Mouse (Mus musculus) layer of hippocampus, postnatal 36 days (tissue): ENCODE data around the gene Rbl1. TPM values are rescaled to one million over a fixed set of nuclear protein-coding genes. Genes with fewer than 3 reads are reported as not detected.

ENCODE experiments used
- DNase-seq, 2 experiments: peaks; one replicate each; pipeline ENCODE4 v3.0.0; 2022
- total RNA-seq, 2 experiments: library from RNA; stranded (reverse); gene quantifications; 2 replicates each; pipeline ENCODE4 v1.2.3; 2021

Gene Rbl1
- total RNA-seq, 2 experiments from 2014 or later: 1.7 to 1.8 TPM

- DNase-seq: no peak
Observed at GRCm38 (mm10) chr2:157133769-157134478, 70.4 kb downstream of the Rbl1 start.

GRCm38 (mm10) chr2:157132686-157133540, 71.4 kb downstream of the Rbl1 start:
- no peak for DNase-seq

GRCm38 (mm10) chr2:157132086-157132485, 72.2 kb downstream of the Rbl1 start:
- no peak for DNase-seq

- no peak for DNase-seq
Observed at GRCm38 (mm10) chr2:157130813-157131514, 73.4 kb downstream of the Rbl1 start.

GRCm38 (mm10) chr2:157129601-157130164, 74.7 kb downstream of the Rbl1 start:
- no peak for DNase-seq

- DNase-seq: no peak
Observed at GRCm38 (mm10) chr2:157129096-157129495, 75.2 kb downstream of the Rbl1 start.

- DNase-seq: peak in 1 of 2 experiments; percentile 11
Observed at GRCm38 (mm10) chr2:157128072-157128471, 76.3 kb downstream of the Rbl1 start.

GRCm38 (mm10) chr2:157127370-157127769, 77.0 kb downstream of the Rbl1 start:
- no peak for DNase-seq

GRCm38 (mm10) chr2:157125246-157125645, 79.1 kb downstream of the Rbl1 start:
- DNase-seq: no peak

GRCm38 (mm10) chr2:157121766-157122165, 82.6 kb downstream of the Rbl1 start:
- no peak for DNase-seq

GRCm38 (mm10) chr2:157119075-157119474, 85.3 kb downstream of the Rbl1 start:
- no peak for DNase-seq

- no peak for DNase-seq
Observed at GRCm38 (mm10) chr2:157118556-157118955, 85.8 kb downstream of the Rbl1 start.

- DNase-seq: no peak
Observed at GRCm38 (mm10) chr2:157116964-157117363, 87.4 kb downstream of the Rbl1 start.

- no peak for DNase-seq
Observed at GRCm38 (mm10) chr2:157108236-157108635, 96.1 kb downstream of the Rbl1 start.

GRCm38 (mm10) chr2:157104454-157104853, 99.9 kb downstream of the Rbl1 start:
- DNase-seq: no peak

- no peak for DNase-seq
Observed at GRCm38 (mm10) chr2:157102256-157102655, 102.1 kb downstream of the Rbl1 start.

- no peak for DNase-seq
Observed at GRCm38 (mm10) chr2:157101650-157102049, 102.7 kb downstream of the Rbl1 start.

GRCm38 (mm10) chr2:157100319-157100605, 104.1 kb downstream of the Rbl1 start:
- DNase-seq: no peak

- DNase-seq: no peak
Observed at GRCm38 (mm10) chr2:157099532-157100318, 104.6 kb downstream of the Rbl1 start.
